Mouse (Mus musculus) spleen, adult 2 months (tissue): ENCODE measurements at regions not wholly inside any gene's neighbourhood (a gene's known extent, or its start where the extent isn't known, plus 50 kb on each side); places are given as distances from the start of the nearest gene placed in this dataset.

Source experiments
- CTCF ChIP-seq: fragments of 200-500 bp; IDR thresholded peaks from 2 replicates; pipeline ENCODE4 v1.5.1; 2011; ENCODE audit warnings: mild to moderate bottlenecking, inconsistent platforms; ENCODE audit not compliant: insufficient read depth, insufficient read length, insufficient replicate concordance; ENCODE audit errors: extremely low read depth
- POLR2A ChIP-seq: fragments of 200-500 bp; IDR thresholded peaks from 2 replicates; pipeline ENCODE4 v1.6.1; 2011; ENCODE audit warnings: low read depth, low read length, inconsistent platforms

GRCm38 (mm10) chr2:9423534-9423933, 457.5 kb upstream of the 4930412O13Rik start:
- TF ChIP-seq CTCF (no peak), POLR2A (no peak)
